Mouse (Mus musculus): ENCODE measurements around the gene Irak2.

GRCm38 (mm10) chr6:113653551-113653950 lies 15.3 kb downstream of the Irak2 start:
- TF ChIP-seq CTCF (IDR thresholded peaks at IDR 0.05) (no peak), EP300 (IDR thresholded peaks at IDR 0.05) (no peak)

All from lung, postnatal 0 days (tissue).